Mouse (Mus musculus): ENCODE data around the gene Mfng. TPM values are rescaled to one million over a fixed set of nuclear protein-coding genes. Genes with fewer than 3 reads are reported as not detected.

Mfng gene
- total and polyA plus RNA-seq, 3 experiments = 35.2 to 63.7 (median 52.5) TPM

- Histone ChIP-seq H3K4me3 (replicated peaks in 1 of 3; ENCODE audit: low read depth in 2 of 3, low read length in 2 of 3, poor library complexity in 1 of 3) (no peak overlapping the region), H3K4me1 (ENCODE audit: control insufficient read depth in 1 of 2, insufficient read depth in 2 of 2) (peaks cover 0 to 10% of the 10 kb centered on the region in 2 experiments; a peak in 2 of 4 replicates), H3K9ac (ENCODE audit: insufficient read depth, low read depth) (no peak overlapping the region), H3K27me3 (replicated peaks) (peaks cover 55% of the 10 kb centered on the region), H3K79me2 (replicated peaks; ENCODE audit: control insufficient read depth, extremely low read depth, insufficient read depth, poor library complexity, severe bottlenecking) (no peaks in the 10 kb centered on the region), H3K36me3 (replicated peaks in 1 of 2; ENCODE audit: control insufficient read depth in 1 of 2, insufficient read depth in 1 of 2, low read length in 1 of 2) (no peaks in the 10 kb centered on the region), H3K27ac (ENCODE audit: insufficient read depth, low read depth) (no peak overlapping the region), H3K9me3 (replicated peaks; ENCODE audit: low read length) (peaks cover 16% of the 10 kb centered on the region), H3K4me2 (ENCODE audit: insufficient read depth, low read depth, poor library complexity, severe bottlenecking) (no peak overlapping the region)
- no peak for DNase-seq (ENCODE audit: extremely low read depth)
- in situ Hi-C loops (cut with MboI; ENCODE audit: low pct_ligation_motif_present, low pct_unique_long_range_greater_than_20kb, low sequenced_read_pairs) = no loop called here
- TF ChIP-seq POLR2A (IDR thresholded peaks at IDR 0.05; ENCODE audit: low read depth, low read length) = no peak
- TF ChIP-seq E2F4 (IDR thresholded peaks at IDR 0.05; ENCODE audit: insufficient replicate concordance, low read depth, low read length) = no peak
- TF ChIP-seq ETS1 (conservative IDR thresholded peaks at IDR 0.05; ENCODE audit: low read depth, low read length) = no peak
- TF ChIP-seq ZMIZ1 (IDR thresholded peaks at IDR 0.05; ENCODE audit: low read depth, low read length) = no peak
- TF ChIP-seq MAZ (IDR thresholded peaks at IDR 0.05; ENCODE audit: low read depth, low read length) = no peak
- no peak for TF ChIP-seq POLR2AphosphoS2 (IDR thresholded peaks at IDR 0.05; ENCODE audit: low read depth, low read length)
- TF ChIP-seq NRF1 (IDR thresholded peaks at IDR 0.05; ENCODE audit: low read depth, low read length) = no peak
- TF ChIP-seq RAD21 (IDR thresholded peaks at IDR 0.05; ENCODE audit: low read depth, low read length) = no peak
- TF ChIP-seq CHD2 (IDR thresholded peaks at IDR 0.05; ENCODE audit: low read length) = no peak
- no peak for TF ChIP-seq JUN (IDR thresholded peaks at IDR 0.05; ENCODE audit: insufficient read depth, low read depth, low read length)
- dilution Hi-C loops (cut with MboI; ENCODE audit: extremely low pct_ligation_motif_present, extremely low pct_unique_long_range_greater_than_20kb, low sequenced_read_pairs) = no loop called here
Measured at GRCm38 (mm10) chr15:78813603-78814002, 40.3 kb upstream of the Mfng start.

DNA sequence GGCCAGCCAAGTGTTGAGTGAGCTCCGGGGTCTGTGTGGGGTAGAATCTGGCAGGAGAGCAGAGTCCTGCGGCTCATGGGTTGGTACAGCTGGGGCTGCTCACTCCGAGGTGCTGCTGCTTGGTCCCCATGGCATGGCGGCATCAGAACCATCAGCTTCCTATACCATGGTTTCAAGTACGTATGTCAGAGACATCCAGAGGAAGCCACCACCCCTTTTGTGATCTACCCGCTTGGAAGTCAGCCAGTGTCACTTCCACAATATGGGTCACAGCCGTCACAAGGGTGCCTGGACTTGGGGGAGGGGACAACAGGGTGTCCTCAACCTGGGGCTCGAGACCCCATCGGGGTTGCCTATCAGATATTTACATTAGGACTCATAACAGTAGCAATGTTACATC is 36.9 kb upstream of the Mfng start:
- Histone ChIP-seq H3K9me3 (replicated peaks; ENCODE audit: low read length) (no peaks in the 10 kb centered on the region), H3K9ac (ENCODE audit: insufficient read depth, low read depth) (no peak overlapping the region), H3K4me3 (replicated peaks in 1 of 3; ENCODE audit: low read depth in 2 of 3, low read length in 2 of 3, poor library complexity in 1 of 3) (no peak overlapping the region), H3K79me2 (replicated peaks; ENCODE audit: control insufficient read depth, extremely low read depth, insufficient read depth, poor library complexity, severe bottlenecking) (no peaks in the 10 kb centered on the region), H3K4me1 (ENCODE audit: control insufficient read depth in 1 of 2, insufficient read depth in 2 of 2) (peaks cover 3 to 15% of the 10 kb centered on the region in 2 experiments; a peak in 3 of 4 replicates), H3K27me3 (replicated peaks) (peaks cover 68% of the 10 kb centered on the region), H3K4me2 (ENCODE audit: insufficient read depth, low read depth, poor library complexity, severe bottlenecking) (no peak overlapping the region), H3K27ac (ENCODE audit: insufficient read depth, low read depth) (no peak overlapping the region), H3K36me3 (replicated peaks in 1 of 2; ENCODE audit: control insufficient read depth in 1 of 2, insufficient read depth in 1 of 2, low read length in 1 of 2) (no peaks in the 10 kb centered on the region)
- dilution Hi-C loops (cut with MboI; ENCODE audit: extremely low pct_ligation_motif_present, extremely low pct_unique_long_range_greater_than_20kb, low sequenced_read_pairs) = no loop called here
- DNase-seq (ENCODE audit: extremely low read depth) = no peak
- in situ Hi-C loops (cut with MboI; ENCODE audit: low pct_ligation_motif_present, low pct_unique_long_range_greater_than_20kb, low sequenced_read_pairs) = no loop called here
- TF ChIP-seq MYC (IDR thresholded peaks at IDR 0.05; ENCODE audit: low read depth, low read length) = no peak
- TF ChIP-seq MAFK (IDR thresholded peaks at IDR 0.05; ENCODE audit: insufficient replicate concordance, low read length) = no peak
- no peak for TF ChIP-seq JUN (IDR thresholded peaks at IDR 0.05; ENCODE audit: insufficient read depth, low read depth, low read length)
- TF ChIP-seq UBTF (IDR thresholded peaks at IDR 0.05; ENCODE audit: low read depth, low read length) = no peak
- no peak for TF ChIP-seq NELFE (IDR thresholded peaks at IDR 0.05; ENCODE audit: low read depth, low read length)
- TF ChIP-seq RCOR1 (conservative IDR thresholded peaks at IDR 0.05; ENCODE audit: low read depth, low read length) = no peak
- no peak for TF ChIP-seq JUND (conservative IDR thresholded peaks at IDR 0.05; ENCODE audit: low read depth, low read length)
- TF ChIP-seq MAZ (IDR thresholded peaks at IDR 0.05; ENCODE audit: low read depth, low read length) = no peak
- no peak for TF ChIP-seq GABPA (IDR thresholded peaks at IDR 0.05; ENCODE audit: insufficient replicate concordance, low read depth, low read length)
- no peak for TF ChIP-seq IRF4 (IDR thresholded peaks at IDR 0.05; ENCODE audit: low read depth, low read length)
- TF ChIP-seq ZKSCAN1 (IDR thresholded peaks at IDR 0.05; ENCODE audit: borderline replicate concordance, low read depth, low read length) = no peak
- no peak for TF ChIP-seq ZMIZ1 (IDR thresholded peaks at IDR 0.05; ENCODE audit: low read depth, low read length)
- no peak for TF ChIP-seq MEF2A (IDR thresholded peaks at IDR 0.05; ENCODE audit: borderline replicate concordance, low read depth, low read length)
- TF ChIP-seq USF2 (conservative IDR thresholded peaks at IDR 0.05; ENCODE audit: low read depth, low read length) = no peak
- no peak for TF ChIP-seq SIN3A (IDR thresholded peaks at IDR 0.05; ENCODE audit: low read length)
- TF ChIP-seq HCFC1 (IDR thresholded peaks at IDR 0.05; ENCODE audit: low read depth, low read length) = no peak
- no peak for TF ChIP-seq MAX (IDR thresholded peaks at IDR 0.05; ENCODE audit: low read length)
- no peak for TF ChIP-seq NRF1 (IDR thresholded peaks at IDR 0.05; ENCODE audit: low read depth, low read length)

All from CH12.LX (cell line).